Mouse (Mus musculus) gastrocnemius, adult 18-20 months (tissue): ENCODE data around the gene Sde2. TPM values are rescaled to one million over a fixed set of nuclear protein-coding genes. Genes with fewer than 3 reads are reported as not detected.

Experiments used
- DNase-seq: peaks from one replicate; pipeline ENCODE4 v3.0.0; 2021; ENCODE audit warnings: low spot score
- long read RNA-seq, 2 experiments: library from polyadenylated mRNA; stranded (forward); transcript quantifications; one replicate each; pipeline ENCODE4 v2.0.0; 2021
- total RNA-seq, 2 experiments: library from RNA; stranded (reverse); gene quantifications; 2 replicates each; pipeline ENCODE4 v1.2.3; 2021

Sde2 gene
- 1 to 10 TPM; 7.1 to 9.6 TPM for total RNA-seq
- long read RNA-seq, experiment 1, transcript Sde2-201 (7 exons, 3,213 nt), result major isoform, 11 of 12 reads
- long read RNA-seq, experiment 1, partial matches to known transcripts, result 0 of 12 reads
- long read RNA-seq, experiment 1, other reads (novel, unspliced or antisense), result 1 of 12 reads
- long read RNA-seq, experiment 2, transcript Sde2-201 (7 exons, 3,213 nt), result major isoform, 18 of 18 reads
- long read RNA-seq, experiment 2, partial matches to known transcripts, result 0 of 18 reads
- long read RNA-seq, experiment 2, other reads (novel, unspliced or antisense), result 0 of 18 reads

GRCm38 (mm10) chr1:180850316-180851270, at the start of gene Sde2:
Sde2 (plus strand) TSS chr1:180851127.
- peak; percentile 100 for DNase-seq

- DNase-seq, result no peak
These were observed 49.4 kb upstream of the Sde2 start for GRCm38 (mm10) chr1:180801466-180801994.

- DNase-seq, result no peak
These were observed 47.0 kb upstream of the Sde2 start for GRCm38 (mm10) chr1:180803881-180804280.

- DNase-seq, result no peak
These were observed 42.1 kb upstream of the Sde2 start for GRCm38 (mm10) chr1:180808831-180809230.

GRCm38 (mm10) chr1:180810976-180811375, 40.0 kb upstream of the Sde2 start:
- DNase-seq, result no peak

- DNase-seq, result peak; percentile 34
These were observed 39.1 kb upstream of the Sde2 start for GRCm38 (mm10) chr1:180811596-180812462.

GRCm38 (mm10) chr1:180812463-180813408, 38.2 kb upstream of the Sde2 start:
- peak; percentile 37 for DNase-seq

GRCm38 (mm10) chr1:180813409-180813884, 37.5 kb upstream of the Sde2 start:
- peak; percentile 95 for DNase-seq

- peak; percentile 83 for DNase-seq
These were observed 36.8 kb upstream of the Sde2 start, which contains the start of gene H3f3a for GRCm38 (mm10) chr1:180813885-180814740. H3f3a (minus strand) TSS chr1:180813943.

- no peak for DNase-seq
These were observed 35.4 kb upstream of the Sde2 start for GRCm38 (mm10) chr1:180815371-180816024.

GRCm38 (mm10) chr1:180818000-180818399, 32.9 kb upstream of the Sde2 start:
- DNase-seq, result no peak

- no peak for DNase-seq
These were observed 29.8 kb upstream of the Sde2 start for GRCm38 (mm10) chr1:180821101-180821500.

GRCm38 (mm10) chr1:180822276-180822675, 28.7 kb upstream of the Sde2 start:
- DNase-seq, result no peak

GRCm38 (mm10) chr1:180823716-180824115, 27.2 kb upstream of the Sde2 start:
- DNase-seq, result no peak

GRCm38 (mm10) chr1:180824721-180825120, 26.2 kb upstream of the Sde2 start:
- no peak for DNase-seq

GRCm38 (mm10) chr1:180826634-180827033, 24.3 kb upstream of the Sde2 start:
- no peak for DNase-seq

GRCm38 (mm10) chr1:180829775-180830174, 21.2 kb upstream of the Sde2 start:
- DNase-seq, result no peak

- no peak for DNase-seq
These were observed 20.8 kb upstream of the Sde2 start for GRCm38 (mm10) chr1:180830175-180830574.
